ENCODE assay signal across 11 mouse cellular contexts in the genomic region with DNA sequence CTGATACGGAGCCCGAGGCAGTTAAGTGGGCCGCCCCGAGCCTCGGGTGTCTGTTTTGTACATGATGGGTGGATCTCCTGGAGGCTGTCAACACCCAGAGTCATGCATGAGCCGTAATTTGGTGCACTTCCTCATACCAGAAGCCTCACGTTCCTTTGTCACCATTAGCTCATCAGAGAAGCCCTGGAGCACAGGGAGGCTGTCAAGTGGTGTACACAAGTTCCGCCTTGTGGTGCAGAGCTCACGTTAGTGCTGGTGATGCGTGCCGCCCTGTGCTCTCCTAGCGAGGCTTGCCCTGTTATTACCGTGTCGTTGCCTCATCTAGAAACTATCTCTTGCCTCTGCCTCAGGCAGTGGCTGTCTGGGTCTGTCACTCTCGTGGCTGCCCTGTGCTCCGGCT. TPM values are rescaled to one million over a fixed set of nuclear protein-coding genes. Genes with fewer than 3 reads are reported as not detected.
A peak's percentile ranks its signal among the peaks of the same experiment; 100 is the strongest.
DNase-seq lines count a peak whose midpoint lies in the region; ATAC-seq and TF ChIP-seq lines count a peak whose summit lies in the region.
"Had no signal": no experiment of that assay in that cellular context is flagged by ENCODE, and none has a peak within 500 bp of the region (broad histone marks: within the 10 kb centered on the region; RNA-seq: fewer than 3 reads in every experiment).

No protein-coding gene starts in this region.

- TF ChIP-seq EP300 in ES-Bruce4 (IDR thresholded peaks at IDR 0.05; ENCODE audit: insufficient read depth, low read depth, low read length), result 0 out of 2 replicates have a peak, but pooled peaks have one; percentile 36

- H3K27ac ChIP-seq in ES-Bruce4 (ENCODE audit: insufficient read depth, low read length), result no peak overlapping the region
- no peak overlapping the region for H3K27ac ChIP-seq in thymus, adult 2 months (ENCODE audit: control insufficient read depth, insufficient read depth, low read length)
- H3K27ac ChIP-seq in kidney, adult 2 months (ENCODE audit: insufficient read depth, low read depth, low read length), result no peak overlapping the region
- H3K27ac ChIP-seq: macrophage had no signal

- no peaks in the 10 kb centered on the region for H3K9me3 ChIP-seq in ES-Bruce4 (replicated peaks; ENCODE audit: control insufficient read depth, insufficient read depth, low read length, poor library complexity, severe bottlenecking)

- TF ChIP-seq POLR2A in ES-Bruce4 (IDR thresholded peaks at IDR 0.05; ENCODE audit: insufficient read depth, low read length), result no peak
- no peak for TF ChIP-seq POLR2A in thymus, adult 2 months (IDR thresholded peaks at IDR 0.05; ENCODE audit: control insufficient read depth, extremely low read depth, insufficient read depth, low read length, poor library complexity)
- no peak for TF ChIP-seq POLR2A in kidney, adult 2 months (IDR thresholded peaks at IDR 0.05; ENCODE audit: low read depth, low read length)

- DNase-seq in heart, adult 11 months, result peak; percentile 92
- no peak for DNase-seq in heart, postnatal 4 days
- DNase-seq in embryo, embryonic 11 days, result peak; percentile 43
- DNase-seq in thymus, adult 2 months, result no peak
- DNase-seq in kidney, adult 2 months, result no peak
- DNase-seq in cerebellum, adult 8-10 months, result no peak
- DNase-seq: right cerebral cortex, postnatal 25 days had no signal

- TF ChIP-seq CTCF in ES-Bruce4 (IDR thresholded peaks at IDR 0.05; ENCODE audit: low read depth, low read length), result no peak
- TF ChIP-seq CTCF in thymus, adult 2 months (IDR thresholded peaks at IDR 0.05; ENCODE audit: borderline replicate concordance, control insufficient read depth, extremely low read depth, insufficient read depth, low read length, poor library complexity), result no peak
- no peak for TF ChIP-seq CTCF in kidney, adult 2 months (conservative IDR thresholded peaks at IDR 0.05; ENCODE audit: insufficient read depth, insufficient read length, low read depth, low read length)

- H3K36me3 ChIP-seq in ES-Bruce4 (ENCODE audit: control insufficient read depth, insufficient read depth, low read length, poor library complexity, severe bottlenecking), result no peaks in the 10 kb centered on the region; the same call in 1 of the 2 replicates
- H3K36me3 ChIP-seq in thymus, adult 2 months (ENCODE audit: control insufficient read depth, insufficient read depth, low read length), result peaks cover 4% of the 10 kb centered on the region
- H3K36me3 ChIP-seq in kidney, adult 2 months (ENCODE audit: control insufficient read depth, insufficient read depth, low read length), result peaks cover 4% of the 10 kb centered on the region; the same call in 1 of the 2 replicates

- H3K27me3 ChIP-seq in ES-Bruce4 (ENCODE audit: control insufficient read depth, insufficient read depth, low read length, poor library complexity, severe bottlenecking), result no peaks in the 10 kb centered on the region
- H3K27me3 ChIP-seq in thymus, adult 2 months (ENCODE audit: control insufficient read depth, insufficient read depth, low read length), result no peaks in the 10 kb centered on the region
- no peaks in the 10 kb centered on the region for H3K27me3 ChIP-seq in kidney, adult 2 months (replicated peaks; ENCODE audit: control insufficient read depth, insufficient read depth, low read length)

- ATAC-seq in megakaryocyte progenitor cell, adult 5-6 weeks (replicated peaks; ENCODE audit: poor library complexity), result peak; percentile 17; the same call in 1 of the 2 replicates

- no peaks in the 10 kb centered on the region for H3K4me1 ChIP-seq in ES-Bruce4 (ENCODE audit: control insufficient read depth, insufficient read depth, low read length)
- H3K4me1 ChIP-seq in thymus, adult 2 months (replicated peaks; ENCODE audit: control insufficient read depth, insufficient read depth, low read length), result no peaks in the 10 kb centered on the region
- no peaks in the 10 kb centered on the region for H3K4me1 ChIP-seq in kidney, adult 2 months (ENCODE audit: control insufficient read depth, insufficient read depth, low read length)

- WGBS in thymus, adult 2 months, result 90% methylated on average over 16 of the region's 16 CpGs
- 73% methylated on average over 16 of the region's 16 CpGs for WGBS in kidney, adult 2 months

- H3K4me3 ChIP-seq in ES-Bruce4 (ENCODE audit: low read depth, low read length), result 0 out of 2 replicates have a peak overlapping the region, but pooled peaks have one; percentile 1
- no peak overlapping the region for H3K4me3 ChIP-seq in thymus, adult 2 months (ENCODE audit: control insufficient read depth, insufficient read depth, low read length)
- no peak overlapping the region for H3K4me3 ChIP-seq in kidney, adult 2 months (ENCODE audit: insufficient read depth, low read depth, low read length)
- H3K4me3 ChIP-seq: erythroblast, embryonic 14.5 days had no signal

- H3K9ac ChIP-seq in ES-Bruce4 (ENCODE audit: low read depth, poor library complexity, severe bottlenecking), result no peak overlapping the region

RNA-seq across cellular contexts. Expression of a gene that starts 6.8 kb away (rescaled TPM):
- 10 to 100 TPM; 64.1 to 65.0 TPM for total RNA-seq in heart, postnatal 4 days (2021)
- 28.7 TPM in 2 replicates for polyA plus RNA-seq in ES-Bruce4 (2011; ENCODE audit: insufficient read depth, insufficient read length, low read depth, missing spikeins)
- total RNA-seq in megakaryocyte progenitor cell, adult 5-6 weeks (2015), result 46.8 and 49.6 TPM in 2 replicates
- 28.2 and 31.7 TPM in 2 replicates for total RNA-seq in megakaryocyte progenitor cell, adult 5-6 weeks (2017)
- polyA plus RNA-seq in thymus, adult 2 months (2012; rRNA removed), result 136 and 146 TPM in 2 replicates
- polyA plus RNA-seq in kidney, adult 2 months (2012; rRNA removed), result 91.6 and 110 TPM in 2 replicates

RNA-seq across cellular contexts. Expression of a gene that starts 40.8 kb away (rescaled TPM):
- 10 to 100 TPM; 37.5 to 38.3 TPM for total RNA-seq in heart, postnatal 4 days (2021)
- 57.3 and 59.7 TPM in 2 replicates for polyA plus RNA-seq in ES-Bruce4 (2011; ENCODE audit: insufficient read depth, insufficient read length, low read depth, missing spikeins)
- total RNA-seq in megakaryocyte progenitor cell, adult 5-6 weeks (2015), result 26.6 and 29.2 TPM in 2 replicates
- total RNA-seq in megakaryocyte progenitor cell, adult 5-6 weeks (2017), result 19.8 and 30.1 TPM in 2 replicates
- 70.4 and 77.5 TPM in 2 replicates for polyA plus RNA-seq in thymus, adult 2 months (2012; rRNA removed)
- polyA plus RNA-seq in kidney, adult 2 months (2012; rRNA removed), result 24.3 and 31.9 TPM in 2 replicates

Comparison
In these comparisons a context has a peak if more than half of its experiments do, and no peak if none do; other contexts are left out.
1. DNase-seq: peak in heart, adult 11 months (single experiment) and embryo, embryonic 11 days (single experiment); none in heart, postnatal 4 days (single experiment), thymus, adult 2 months (single experiment), kidney, adult 2 months (single experiment) and cerebellum, adult 8-10 months (single experiment).